Mouse (Mus musculus) mouse trophoblast stem cell (cell line): ENCODE measurements around the gene Pofut2.

Experiments
- in situ Hi-C, 2 experiments: fragments of 300-500 bp; cut with MseI, MboI; formaldehyde crosslinking; loops; 2 replicates in 1 of 2; 3 replicates in 1 of 2; pipeline ENCODE4 v1.15.1; 2025

The Pofut2 gene

DNA sequence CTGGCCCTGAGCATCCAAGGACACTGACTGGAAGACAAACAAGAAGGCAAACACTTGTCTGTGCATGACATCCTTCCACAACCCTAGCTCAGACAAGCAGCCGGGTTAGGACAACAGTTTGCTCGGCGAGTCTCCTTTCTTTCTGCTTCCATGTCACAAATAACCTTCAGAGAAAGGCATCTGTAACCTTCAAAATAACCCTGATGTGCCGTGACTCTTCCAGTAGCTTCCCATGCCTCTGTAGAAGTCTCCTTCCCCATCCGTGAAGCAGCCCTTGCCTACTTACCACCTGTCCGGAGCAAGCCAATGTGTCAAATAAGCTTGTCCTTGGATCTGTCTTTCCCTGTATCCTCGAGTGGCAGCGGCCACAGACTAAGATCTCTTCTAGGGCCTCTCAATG lies 46.7 kb downstream of the Pofut2 start:
- in situ Hi-C loops = no loop called here

DNA sequence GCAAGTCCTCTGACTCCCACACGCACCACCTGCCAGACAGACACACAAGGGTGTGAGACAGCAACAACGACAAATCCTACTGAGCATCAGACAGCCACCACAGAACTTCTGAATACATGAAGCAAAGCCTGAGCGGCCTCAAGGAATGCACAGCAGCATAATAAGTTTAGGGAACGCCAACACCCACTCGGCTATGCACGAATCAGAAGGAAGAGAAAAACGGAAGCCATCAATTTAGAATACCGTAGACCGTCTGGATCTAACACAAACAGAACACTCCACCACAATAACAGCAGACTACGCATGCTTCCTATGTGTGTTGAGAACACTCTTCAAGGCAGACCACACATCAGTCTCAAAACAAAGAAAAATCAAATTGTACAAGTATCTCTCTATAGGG lies 50.0 kb downstream of the Pofut2 start:
- in situ Hi-C loops = no loop called here

DNA sequence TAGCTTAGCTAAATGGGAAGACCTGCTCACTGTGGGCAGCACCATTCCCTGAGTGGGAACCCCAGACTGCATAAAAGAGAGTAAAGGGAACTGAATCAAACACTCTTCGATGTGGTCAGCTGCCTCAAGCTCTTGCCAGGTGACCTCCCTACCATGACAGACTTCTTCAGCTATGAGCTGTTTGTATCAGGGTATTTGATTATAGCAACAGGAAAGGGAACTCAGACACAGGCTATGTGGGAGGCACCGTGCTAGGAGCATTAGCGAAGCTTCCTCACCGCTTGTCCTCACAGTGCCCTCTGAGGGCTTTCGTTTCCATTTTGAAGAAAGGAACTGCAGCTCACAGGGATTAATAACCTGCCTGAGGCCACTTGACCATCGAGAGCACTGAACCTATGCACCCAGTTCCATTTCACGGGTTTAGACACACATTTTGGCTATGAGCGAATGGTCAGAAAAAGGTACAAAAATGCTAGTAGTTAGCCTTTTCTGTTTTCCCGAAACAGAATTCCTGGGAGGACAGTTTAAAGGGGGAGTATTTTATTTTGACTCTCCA lies 55.8 kb downstream of the Pofut2 start:
- in situ Hi-C loops = no loop called here

DNA sequence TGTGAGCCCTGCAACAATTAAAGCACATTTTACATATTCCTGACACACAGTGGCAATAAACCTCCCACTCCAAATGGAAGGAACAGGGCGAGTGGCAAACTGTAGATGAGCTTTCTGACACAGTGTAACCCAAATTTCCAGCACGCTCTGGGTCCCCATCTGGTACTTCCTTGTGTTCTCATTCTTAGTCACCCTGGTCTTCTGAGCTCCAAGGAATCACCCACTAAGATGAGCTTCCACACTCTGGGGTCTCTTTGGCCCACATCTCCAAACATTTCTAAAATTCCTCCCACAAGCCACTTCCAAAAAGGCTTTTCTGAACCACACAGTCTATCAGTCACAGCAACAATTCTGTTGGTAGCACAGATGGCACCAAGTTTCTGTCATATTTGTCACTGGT lies 56.7 kb downstream of the Pofut2 start:
- in situ Hi-C loops = no loop called here
